Mouse (Mus musculus) hindbrain, embryonic 15.5 days (tissue): ENCODE data around the gene Gm28539. TPM values are rescaled to one million over a fixed set of nuclear protein-coding genes. Genes with fewer than 3 reads are reported as not detected.
"Not testable (repeated sequence)": the region's sequence is repeated elsewhere in the genome, so short reads cannot be mapped to it uniquely, and the experiment has no call there.

Experiments used
- ATAC-seq: fragments of 200-750 bp; cut with Nextera tagmentation; 2 replicates; pipeline ENCODE4 v1.8.0; 2017; ENCODE audit warnings: low read depth, moderate number of reproducible peaks, moderate TSS enrichment; ENCODE audit not compliant: low FRiP score
- H3K27ac ChIP-seq: fragments of 300-500 bp; sonication (generic); replicated peaks from 2 replicates; pipeline ENCODE4 v1.5.1; 2015; ENCODE audit warnings: mild to moderate bottlenecking, inconsistent platforms
- H3K27me3 ChIP-seq: fragments of 300-500 bp; sonication (generic); 2 replicates; pipeline ENCODE4 v1.6.1; 2015; ENCODE audit warnings: control low read depth, inconsistent platforms
- H3K36me3 ChIP-seq: fragments of 300-500 bp; sonication (generic); 2 replicates; pipeline ENCODE4 v1.6.1; 2015; ENCODE audit warnings: control low read depth, inconsistent platforms
- H3K4me1 ChIP-seq: fragments of 300-500 bp; sonication (generic); replicated peaks from 2 replicates; pipeline ENCODE4 v1.6.1; 2015; ENCODE audit warnings: control low read depth, inconsistent platforms
- H3K4me2 ChIP-seq: fragments of 300-500 bp; sonication (generic); 2 replicates; pipeline ENCODE4 v1.6.1; 2015; ENCODE audit warnings: moderate library complexity, mild to moderate bottlenecking, inconsistent platforms
- H3K4me3 ChIP-seq: fragments of 300-500 bp; sonication (generic); 2 replicates; pipeline ENCODE4 v1.5.1; 2015; ENCODE audit warnings: mild to moderate bottlenecking, inconsistent platforms
- H3K9ac ChIP-seq: fragments of 300-500 bp; sonication (generic); 2 replicates; pipeline ENCODE4 v1.6.1; 2015; ENCODE audit warnings: inconsistent platforms
- H3K9me3 ChIP-seq: fragments of 300-500 bp; sonication (generic); 2 replicates; pipeline ENCODE4 v1.6.1; 2016; ENCODE audit warnings: control low read depth, inconsistent platforms
- WGBS: fragments of 180-500 bp; shearing (Covaris S2); methylation state at CpG from one replicate; pipeline ENCODE4 v1.1.7; 2015; 5-methylcytosine and 5-hydroxymethylcytosine counted together
- polyA plus RNA-seq: library from polyadenylated mRNA; unstranded; fragments of >200 nt; fragmentation: Nextera tagmentation; extraction: Ambion mirVana; gene quantifications from 2 replicates; pipeline ENCODE4 v1.2.1, GENCODE M21; 2015

Gene Gm28539
- polyA plus RNA-seq, 1 experiment from 2014 or later, result 0.17 TPM

DNA sequence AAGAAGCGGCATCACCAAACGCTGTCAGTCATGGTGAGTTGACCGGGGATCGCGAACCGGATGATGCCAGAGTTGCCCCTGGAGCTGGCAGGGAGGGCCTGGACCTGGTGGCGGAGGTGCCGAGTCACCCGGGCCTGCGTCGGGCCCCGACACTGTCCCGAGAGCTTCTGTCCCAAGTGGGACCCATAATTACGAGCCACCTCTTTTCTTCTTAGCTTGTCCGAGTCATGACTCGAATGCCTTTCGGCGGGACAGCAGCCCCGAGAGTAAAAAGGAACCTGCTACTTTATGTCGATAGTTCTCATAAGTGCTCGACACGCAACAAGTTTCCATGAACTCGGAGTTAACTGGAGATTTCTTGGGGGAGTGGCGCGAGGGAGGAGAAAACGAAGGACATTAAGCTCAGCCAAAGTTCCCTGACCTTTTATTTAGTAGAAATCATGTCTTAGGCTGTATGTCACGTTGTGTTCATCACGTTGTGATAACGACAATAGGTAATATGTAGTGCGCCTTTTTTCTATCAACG lies 23.9 kb upstream of the Gm28539 start:
- peaks cover 24% of the 10 kb centered on the region for H3K4me1 ChIP-seq
- peaks cover 24% of the 10 kb centered on the region for H3K36me3 ChIP-seq
- no peaks in the 10 kb centered on the region for H3K27me3 ChIP-seq
- peak overlapping the region; percentile 80 for H3K4me2 ChIP-seq
- WGBS, result 2% methylated on average over 31 of the region's 31 CpGs
- H3K27ac ChIP-seq, result peak overlapping the region; percentile 80
- H3K9ac ChIP-seq, result peak overlapping the region; percentile 84
- ATAC-seq, result peak; percentile 59
- peak overlapping the region; percentile 96 for H3K4me3 ChIP-seq
- no peaks in the 10 kb centered on the region for H3K9me3 ChIP-seq

GRCm38 (mm10) chr16:18822356-18822755 lies 14.0 kb upstream of the Gm28539 start:
- Histone ChIP-seq H3K9ac (no peak overlapping the region), H3K4me1 (no peaks in the 10 kb centered on the region), H3K27ac (no peak overlapping the region), H3K4me2 (no peak overlapping the region), H3K36me3 (peaks cover 90% of the 10 kb centered on the region), H3K4me3 (no peak overlapping the region), H3K9me3 (no peaks in the 10 kb centered on the region), H3K27me3 (no peaks in the 10 kb centered on the region)
- WGBS, result 75% methylated on average over 1 of the region's 1 CpGs
- no peak for ATAC-seq

- Histone ChIP-seq H3K4me2 (no peak overlapping the region), H3K27ac (no peak overlapping the region), H3K9me3 (no peaks in the 10 kb centered on the region), H3K4me3 (no peak overlapping the region), H3K27me3 (no peaks in the 10 kb centered on the region), H3K9ac (no peak overlapping the region), H3K4me1 (no peaks in the 10 kb centered on the region), H3K36me3 (peaks cover 90% of the 10 kb centered on the region)
- WGBS, result 62% methylated on average over 4 of the region's 4 CpGs
- no peak for ATAC-seq
These were observed 13.5 kb upstream of the Gm28539 start for GRCm38 (mm10) chr16:18822925-18823324.

DNA sequence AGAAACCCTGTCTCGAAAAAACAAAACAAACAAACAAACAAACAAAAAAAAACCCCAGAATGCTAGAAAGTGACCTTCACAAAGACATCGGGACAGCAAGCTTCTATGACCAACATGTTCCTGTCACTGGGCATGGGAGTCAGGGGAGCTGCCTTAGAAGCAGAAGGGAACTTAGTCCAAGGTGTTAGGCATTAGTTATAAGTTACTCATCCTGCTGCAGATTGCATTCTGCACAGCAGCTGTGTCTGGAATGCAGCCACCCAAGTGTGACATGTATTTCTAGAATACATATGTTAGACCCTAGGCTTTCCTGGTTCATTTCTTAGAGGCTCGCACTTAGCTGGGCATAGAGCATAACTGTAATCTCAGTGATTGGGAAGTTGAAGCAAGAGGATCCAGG lies 7.8 kb upstream of the Gm28539 start:
- WGBS, result 98% methylated on average over 3 of the region's 3 CpGs

DNA sequence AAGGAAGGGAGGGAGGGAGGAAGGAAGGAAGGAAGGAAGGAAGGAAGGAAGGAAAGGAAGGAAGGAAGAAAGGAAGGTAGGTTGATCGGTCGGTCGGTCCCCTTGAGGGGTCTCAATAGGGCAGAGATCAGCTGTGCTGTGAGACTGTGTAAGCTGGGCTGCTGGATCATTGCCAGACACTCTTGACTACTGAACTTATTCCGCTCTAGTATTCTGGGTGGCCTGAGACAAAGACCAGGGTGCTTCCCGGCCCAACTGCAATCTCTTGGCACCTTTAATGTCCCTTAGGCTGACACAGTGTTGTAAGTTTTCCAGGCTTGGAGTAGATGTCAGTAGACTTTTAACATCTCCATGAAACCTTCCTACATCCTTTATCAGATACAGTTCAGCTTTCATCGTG lies 7.3 kb upstream of the Gm28539 start:
- 97% methylated on average over 6 of the region's 6 CpGs for WGBS
- no peak for ATAC-seq
- H3K4me1 ChIP-seq, result no peaks in the 10 kb centered on the region
- H3K27me3 ChIP-seq, result no peaks in the 10 kb centered on the region
- H3K36me3 ChIP-seq, result peaks cover 88% of the 10 kb centered on the region
- no peak overlapping the region for H3K27ac ChIP-seq
- H3K9ac ChIP-seq, result no peak overlapping the region
- H3K4me2 ChIP-seq, result no peak overlapping the region
- no peak overlapping the region for H3K4me3 ChIP-seq
- no peaks in the 10 kb centered on the region for H3K9me3 ChIP-seq

More for the DNA sequence above, 7.8 kb upstream of the Gm28539 start:
- Histone ChIP-seq H3K27ac (no peak overlapping the region), H3K36me3 (peaks cover 89% of the 10 kb centered on the region), H3K27me3 (no peaks in the 10 kb centered on the region), H3K4me1 (no peaks in the 10 kb centered on the region), H3K4me2 (no peak overlapping the region), H3K4me3 (no peak overlapping the region), H3K9ac (no peak overlapping the region), H3K9me3 (no peaks in the 10 kb centered on the region)
- no peak for ATAC-seq

DNA sequence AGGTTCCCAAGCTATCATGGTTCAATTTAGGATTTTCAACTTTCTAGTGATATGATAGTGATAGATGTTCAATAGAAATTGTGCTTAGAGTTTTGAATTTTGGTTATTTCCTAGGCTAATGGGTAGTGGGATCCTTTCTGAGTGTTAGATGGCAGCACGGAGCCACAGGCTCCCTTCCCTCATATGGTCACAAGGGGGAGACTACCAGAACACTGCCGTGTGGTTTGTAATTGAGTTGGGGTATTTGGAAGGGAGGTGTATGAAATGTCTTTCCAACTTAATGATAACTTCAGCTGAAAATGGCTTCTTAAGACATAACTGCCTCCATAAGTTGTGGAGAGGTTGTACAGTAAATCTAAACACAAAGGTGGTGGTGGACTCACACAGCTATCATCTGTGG lies 2.9 kb upstream of the Gm28539 start:
- H3K4me2 ChIP-seq, result no peak overlapping the region
- WGBS, result 69% methylated on average over 2 of the region's 2 CpGs
- no peaks in the 10 kb centered on the region for H3K9me3 ChIP-seq
- H3K9ac ChIP-seq, result no peak overlapping the region
- H3K4me3 ChIP-seq, result no peak overlapping the region
- peaks cover 57% of the 10 kb centered on the region for H3K36me3 ChIP-seq
- peaks cover 7% of the 10 kb centered on the region for H3K4me1 ChIP-seq
- no peak overlapping the region for H3K27ac ChIP-seq
- no peak for ATAC-seq
- H3K27me3 ChIP-seq, result no peaks in the 10 kb centered on the region

- peak overlapping the region; percentile 62 for H3K4me3 ChIP-seq
- peaks cover 7% of the 10 kb centered on the region for H3K4me1 ChIP-seq
- WGBS, result 34% methylated on average over 3 of the region's 3 CpGs
- H3K9ac ChIP-seq, result no peak overlapping the region
- peak; percentile 64 for ATAC-seq
- H3K36me3 ChIP-seq, result peaks cover 34% of the 10 kb centered on the region
- H3K27ac ChIP-seq, result no peak overlapping the region
- no peaks in the 10 kb centered on the region for H3K9me3 ChIP-seq
- peak overlapping the region; percentile 54 for H3K4me2 ChIP-seq
- no peaks in the 10 kb centered on the region for H3K27me3 ChIP-seq
These were observed 314 bp upstream of the Gm28539 start for GRCm38 (mm10) chr16:18836073-18836467.

DNA sequence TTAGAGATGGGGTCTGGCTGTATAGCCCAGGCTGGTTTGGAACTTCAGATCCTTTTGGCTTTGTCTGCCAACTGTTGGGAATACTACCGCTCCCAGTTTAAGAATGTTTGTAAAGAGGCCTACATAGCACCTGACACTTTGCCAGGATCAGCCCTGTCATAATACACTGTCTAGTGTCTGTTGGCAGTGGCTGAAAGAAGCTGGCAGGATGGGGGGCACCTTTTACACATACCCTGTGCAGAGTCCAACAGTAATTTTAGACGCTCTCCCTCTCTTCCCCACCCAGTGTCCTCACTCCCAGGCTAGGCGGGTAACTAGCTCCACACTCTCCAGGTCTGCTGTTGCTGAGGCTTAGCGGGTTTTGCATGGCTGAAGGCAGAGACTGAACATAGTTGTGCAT lies 2.0 kb downstream of the Gm28539 start:
- ATAC-seq, result no peak
- peaks cover 16% of the 10 kb centered on the region for H3K36me3 ChIP-seq
- peaks cover 7% of the 10 kb centered on the region for H3K4me1 ChIP-seq
- H3K9ac ChIP-seq, result no peak overlapping the region
- no peaks in the 10 kb centered on the region for H3K9me3 ChIP-seq
- no peak overlapping the region for H3K27ac ChIP-seq
- WGBS, result 92% methylated on average over 4 of the region's 4 CpGs
- no peaks in the 10 kb centered on the region for H3K27me3 ChIP-seq
- H3K4me2 ChIP-seq, result no peak overlapping the region
- no peak overlapping the region for H3K4me3 ChIP-seq

DNA sequence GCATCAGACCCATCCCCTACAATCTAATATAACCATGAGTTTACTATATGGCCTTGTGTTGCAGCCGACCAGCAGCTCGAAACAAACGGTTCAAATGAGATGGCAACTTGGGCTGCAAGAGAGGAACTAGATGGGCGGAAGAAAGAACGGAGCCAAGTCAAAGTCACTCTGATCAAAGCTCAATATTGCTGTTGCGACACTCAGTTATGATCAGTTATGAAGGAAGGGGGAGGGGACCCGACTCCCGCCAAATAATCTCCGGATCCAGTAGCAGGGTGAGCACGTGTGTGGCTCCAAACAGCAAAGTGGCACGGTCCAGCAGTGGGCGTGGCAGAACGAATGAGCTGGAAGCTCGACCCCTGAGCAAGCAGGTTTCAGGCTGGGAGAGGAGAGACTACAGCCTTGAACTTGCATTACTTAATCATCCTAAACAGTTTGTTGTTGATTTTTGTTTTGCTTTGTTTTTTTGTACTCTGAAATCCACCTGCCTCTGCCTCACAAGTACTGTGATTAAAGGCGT lies 10.0 kb downstream of the Gm28539 start:
- Histone ChIP-seq H3K27me3 (no peaks in the 10 kb centered on the region), H3K36me3 (no peaks in the 10 kb centered on the region; the same call in 1 of the 2 replicates), H3K4me2 (no peak overlapping the region), H3K4me3 (no peak overlapping the region), H3K9ac (no peak overlapping the region), H3K27ac (no peak overlapping the region), H3K9me3 (no peaks in the 10 kb centered on the region), H3K4me1 (no peaks in the 10 kb centered on the region)
- 90% methylated on average over 15 of the region's 15 CpGs for WGBS
- no peak for ATAC-seq

DNA sequence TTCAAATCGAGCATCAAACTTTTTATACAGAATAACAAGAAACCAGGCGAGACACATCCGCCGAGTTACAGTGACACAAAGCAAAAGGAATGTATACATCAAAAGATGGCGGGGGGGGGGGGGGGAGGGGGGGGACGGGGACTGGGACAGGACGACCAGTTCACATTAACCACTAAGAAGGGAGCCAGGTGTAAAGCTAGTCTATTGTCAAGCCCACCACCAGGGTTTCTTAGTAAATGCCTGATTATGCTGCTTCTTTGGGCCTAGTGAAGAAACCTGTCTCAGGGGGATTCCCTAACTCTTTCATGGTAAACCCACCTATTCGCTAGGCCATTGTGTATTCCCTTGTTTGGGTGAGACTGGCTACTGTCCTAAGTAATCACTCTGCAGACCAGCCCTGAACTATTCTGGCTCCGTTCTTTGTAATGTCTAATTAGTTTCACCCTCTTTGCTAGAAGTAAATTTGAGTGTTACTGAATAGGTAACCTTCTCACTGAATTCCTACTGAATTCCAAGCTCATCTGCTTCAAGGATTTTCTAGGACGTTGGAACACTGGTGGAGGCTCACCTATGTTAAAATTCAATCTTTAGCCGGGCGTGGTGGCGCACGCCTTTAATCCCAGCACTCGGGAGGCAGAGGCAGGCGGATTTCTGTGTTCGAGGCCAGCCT lies 13.3 kb downstream of the Gm28539 start:
- not testable (repeated sequence) for H3K9me3 ChIP-seq, H3K4me3 ChIP-seq, H3K4me2 ChIP-seq, H3K27me3 ChIP-seq, H3K4me1 ChIP-seq, H3K27ac ChIP-seq, H3K9ac ChIP-seq, ATAC-seq, H3K36me3 ChIP-seq
- 91% methylated on average over 15 of the region's 17 CpGs for WGBS

- Histone ChIP-seq H3K36me3 (no peaks in the 10 kb centered on the region), H3K9ac (no peak overlapping the region), H3K4me1 (no peaks in the 10 kb centered on the region), H3K27ac (no peak overlapping the region), H3K4me2 (no peak overlapping the region), H3K9me3 (no peaks in the 10 kb centered on the region), H3K27me3 (no peaks in the 10 kb centered on the region), H3K4me3 (no peak overlapping the region)
- no peak for ATAC-seq
These were observed 22.2 kb downstream of the Gm28539 start for GRCm38 (mm10) chr16:18858551-18858950.

DNA sequence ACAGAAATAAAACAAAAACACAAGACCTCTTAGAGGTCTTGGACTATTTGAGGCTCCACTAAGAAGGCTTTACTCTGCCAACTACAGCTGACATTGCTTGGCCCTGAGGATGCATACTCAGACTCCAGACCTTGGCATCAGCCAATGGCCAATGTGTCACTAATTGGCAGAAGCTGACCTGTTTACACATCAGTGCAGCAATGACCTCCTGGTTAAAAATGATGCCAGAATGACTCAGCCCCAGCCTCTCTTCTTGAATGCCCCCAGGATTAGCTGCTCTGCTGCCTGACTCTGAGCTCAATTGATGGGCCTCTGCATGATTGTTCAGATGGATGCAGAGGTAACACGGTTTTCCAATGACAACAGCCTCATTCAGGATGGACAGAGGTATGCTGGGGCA lies 23.8 kb downstream of the Gm28539 start:
- H3K36me3 ChIP-seq, result no peaks in the 10 kb centered on the region
- H3K9me3 ChIP-seq, result no peaks in the 10 kb centered on the region
- no peak overlapping the region for H3K4me3 ChIP-seq
- no peak overlapping the region for H3K27ac ChIP-seq
- H3K9ac ChIP-seq, result no peak overlapping the region
- no peaks in the 10 kb centered on the region for H3K27me3 ChIP-seq
- 59% methylated on average over 1 of the region's 1 CpGs for WGBS
- H3K4me2 ChIP-seq, result no peak overlapping the region
- ATAC-seq, result no peak
- no peaks in the 10 kb centered on the region for H3K4me1 ChIP-seq

GRCm38 (mm10) chr16:18870495-18870894 lies 34.1 kb downstream of the Gm28539 start:
- H3K9me3 ChIP-seq, ATAC-seq, H3K4me1 ChIP-seq, H3K4me3 ChIP-seq, H3K27ac ChIP-seq, H3K4me2 ChIP-seq, H3K9ac ChIP-seq, H3K27me3 ChIP-seq: not testable (repeated sequence)
- H3K36me3 ChIP-seq, result peaks cover 35% of the 10 kb centered on the region
- WGBS, result 96% methylated on average over 1 of the region's 1 CpGs
